Mouse (Mus musculus): ENCODE measurements around the gene Pard3b. TPM values are rescaled to one million over a fixed set of nuclear protein-coding genes. Genes with fewer than 3 reads are reported as not detected.

The Pard3b gene
- polyA plus RNA-seq, 1 experiment from 2014 or later = 20.4 TPM

DNA sequence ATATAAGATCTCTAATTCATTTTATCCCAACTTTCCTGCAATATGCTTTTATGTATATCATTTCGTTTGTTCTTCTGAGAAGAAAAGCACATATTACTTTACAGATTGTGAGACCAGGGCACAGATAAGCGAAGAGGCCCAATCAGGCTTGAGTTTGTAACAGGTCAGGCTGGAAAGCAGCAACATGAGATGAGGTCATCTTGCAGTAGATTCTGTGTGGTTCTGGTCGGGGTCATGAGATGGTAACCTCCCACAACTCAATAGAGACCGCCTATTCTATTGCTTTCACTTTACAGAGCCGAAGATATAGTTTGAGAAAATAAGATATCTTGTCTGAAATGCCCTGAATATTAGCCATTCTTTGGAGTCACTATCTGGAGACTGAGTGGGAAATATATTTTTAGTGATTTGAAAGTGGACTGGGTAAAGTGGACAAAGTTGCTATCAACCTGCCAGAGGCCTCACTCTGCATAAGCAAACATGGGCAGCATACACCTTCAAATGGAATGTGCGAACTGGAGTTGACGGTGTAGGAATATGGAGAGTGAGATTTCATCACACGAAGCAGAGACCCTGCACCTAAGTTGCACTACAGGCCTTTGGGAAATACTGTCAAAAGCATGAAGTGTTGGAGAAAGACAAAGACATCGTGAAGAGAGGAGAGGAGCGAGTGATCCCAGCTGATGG lies 987.3 kb downstream of the Pard3b start:
- no peak for ATAC-seq (replicated peaks; ENCODE audit: low FRiP score)
- H3K27ac ChIP-seq = no peak overlapping the region
- no peak overlapping the region for H3K4me3 ChIP-seq (replicated peaks)
- 87% methylated on average over 10 of the region's 10 CpGs for WGBS
- no peak overlapping the region for H3K9ac ChIP-seq
- H3K4me2 ChIP-seq = no peak overlapping the region
- H3K4me1 ChIP-seq = no peaks in the 10 kb centered on the region
- no peaks in the 10 kb centered on the region for H3K27me3 ChIP-seq
- no peaks in the 10 kb centered on the region for H3K36me3 ChIP-seq
- no peaks in the 10 kb centered on the region for H3K9me3 ChIP-seq (replicated peaks)

DNA sequence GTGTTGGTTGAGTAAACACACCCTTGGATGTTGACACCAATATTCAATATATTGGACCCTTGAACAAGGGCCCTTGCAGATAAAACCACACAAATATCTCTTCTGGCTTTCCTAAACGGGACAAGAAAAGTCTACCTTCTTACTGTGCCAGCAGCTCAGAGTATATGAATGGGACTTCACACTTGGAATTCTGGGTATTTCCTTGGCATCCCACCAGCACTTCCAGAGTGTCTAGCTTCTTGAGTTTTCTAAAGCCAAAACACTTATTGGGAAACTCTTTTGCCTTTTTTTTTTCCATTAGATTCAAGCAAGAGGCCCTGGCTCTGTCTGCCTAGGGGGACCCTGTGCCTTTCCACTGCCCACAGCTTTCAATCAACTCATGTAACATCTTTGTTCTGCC lies 991.3 kb downstream of the Pard3b start:
- Histone ChIP-seq H3K36me3 (no peaks in the 10 kb centered on the region), H3K4me3 (replicated peaks) (no peak overlapping the region), H3K4me1 (no peaks in the 10 kb centered on the region), H3K4me2 (no peak overlapping the region), H3K27ac (no peak overlapping the region), H3K27me3 (no peaks in the 10 kb centered on the region), H3K9ac (no peak overlapping the region), H3K9me3 (replicated peaks) (no peaks in the 10 kb centered on the region)
- no peak for ATAC-seq (replicated peaks; ENCODE audit: low FRiP score)
- 84% methylated on average over 1 of the region's 1 CpGs for WGBS

DNA sequence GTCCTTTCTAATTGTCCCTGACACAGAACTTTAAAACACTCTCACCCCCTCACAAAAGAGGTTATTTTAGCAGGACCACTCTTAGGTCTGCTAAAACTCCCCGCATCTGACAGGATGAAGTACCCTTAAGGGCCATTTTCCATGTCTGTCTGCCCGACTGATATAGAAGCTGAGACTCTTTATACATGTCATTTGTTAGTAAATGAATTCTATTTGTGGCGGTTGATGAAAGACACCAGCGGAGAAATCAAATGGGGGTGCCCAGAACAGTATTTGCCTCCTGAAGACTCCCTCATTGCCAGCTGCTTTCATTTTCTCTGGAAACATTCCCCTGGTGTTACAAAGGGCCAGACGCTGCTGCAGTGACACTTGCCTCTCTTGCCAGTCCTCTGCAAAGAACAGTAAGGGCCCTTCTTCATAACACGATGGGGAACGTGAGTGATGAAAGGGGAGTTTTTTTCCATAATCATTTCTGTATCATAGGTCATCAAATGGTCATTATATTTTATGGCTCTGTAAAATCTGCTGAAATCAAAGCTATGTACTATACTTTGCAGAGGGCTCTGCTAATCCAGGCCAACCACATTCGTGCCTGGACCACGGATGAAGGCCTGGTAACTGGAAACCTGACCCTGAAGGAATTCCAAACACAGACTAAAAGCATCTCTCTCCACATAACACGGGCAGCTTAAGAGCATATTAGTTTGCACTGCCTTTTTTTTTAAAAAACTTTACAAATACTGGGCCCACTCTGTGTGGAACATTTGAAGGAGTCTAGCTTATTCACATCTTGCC lies 993.1 kb downstream of the Pard3b start:
- Histone ChIP-seq H3K27ac (no peak overlapping the region), H3K9me3 (replicated peaks) (no peaks in the 10 kb centered on the region), H3K4me2 (no peak overlapping the region), H3K4me1 (peaks cover 7% of the 10 kb centered on the region; the same call in 1 of the 2 replicates), H3K4me3 (replicated peaks) (no peak overlapping the region), H3K27me3 (no peaks in the 10 kb centered on the region), H3K36me3 (no peaks in the 10 kb centered on the region), H3K9ac (no peak overlapping the region)
- ATAC-seq (replicated peaks; ENCODE audit: low FRiP score) = no peak
- WGBS = 62% methylated on average over 10 of the region's 10 CpGs

DNA sequence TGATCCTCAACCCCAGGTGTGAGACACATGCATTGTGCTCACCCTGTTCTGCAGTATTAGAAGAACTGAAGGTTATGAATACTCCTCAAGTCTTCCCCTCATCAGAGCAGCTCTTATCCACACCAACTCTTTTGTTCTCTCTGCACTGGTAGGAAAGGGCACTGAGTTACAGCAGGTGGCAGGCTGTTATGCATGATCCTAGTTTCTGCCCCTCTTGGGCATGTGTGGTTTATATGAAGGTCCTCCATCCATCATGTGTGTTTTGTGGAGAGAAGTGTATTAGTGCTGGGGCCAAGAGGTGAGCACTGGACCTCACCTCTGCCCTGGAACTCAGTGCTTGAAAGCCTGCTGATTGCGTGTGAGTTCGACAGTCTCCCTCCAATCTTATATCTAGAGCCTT lies 994.3 kb downstream of the Pard3b start:
- Histone ChIP-seq H3K9ac (no peak overlapping the region), H3K27me3 (no peaks in the 10 kb centered on the region), H3K4me2 (no peak overlapping the region), H3K4me3 (replicated peaks) (no peak overlapping the region), H3K27ac (no peak overlapping the region), H3K4me1 (peaks cover 11% of the 10 kb centered on the region; the same call in 1 of the 2 replicates), H3K36me3 (no peaks in the 10 kb centered on the region), H3K9me3 (replicated peaks) (no peaks in the 10 kb centered on the region)
- 85% methylated on average over 2 of the region's 2 CpGs for WGBS
- no peak for ATAC-seq (replicated peaks; ENCODE audit: low FRiP score)

DNA sequence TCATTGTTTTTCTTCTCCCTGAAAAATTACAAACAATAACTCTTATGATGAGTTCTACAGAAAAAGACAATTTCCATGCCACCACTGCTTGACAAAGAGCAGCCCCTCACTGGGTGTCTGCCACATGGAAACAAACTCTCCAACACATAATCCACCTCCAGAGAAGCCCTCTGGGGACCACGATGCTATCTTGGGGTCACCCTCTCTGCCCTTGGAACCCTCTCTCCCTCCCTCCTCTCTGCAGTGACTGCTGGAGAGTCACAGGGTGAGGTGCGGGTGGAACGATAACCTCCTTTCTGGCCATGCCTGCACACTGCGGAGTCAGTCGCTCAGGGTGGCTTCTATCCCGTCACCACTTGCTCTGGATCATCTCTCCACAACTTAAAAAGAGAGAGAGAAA lies 996.6 kb downstream of the Pard3b start:
- Histone ChIP-seq H3K27me3 (no peaks in the 10 kb centered on the region), H3K9me3 (replicated peaks) (no peaks in the 10 kb centered on the region), H3K4me2 (no peak overlapping the region), H3K36me3 (no peaks in the 10 kb centered on the region), H3K4me1 (peaks cover 11% of the 10 kb centered on the region; the same call in 1 of the 2 replicates), H3K27ac (no peak overlapping the region), H3K4me3 (replicated peaks) (no peak overlapping the region), H3K9ac (no peak overlapping the region)
- 36% methylated on average over 6 of the region's 6 CpGs for WGBS
- no peak for ATAC-seq (replicated peaks; ENCODE audit: low FRiP score)

DNA sequence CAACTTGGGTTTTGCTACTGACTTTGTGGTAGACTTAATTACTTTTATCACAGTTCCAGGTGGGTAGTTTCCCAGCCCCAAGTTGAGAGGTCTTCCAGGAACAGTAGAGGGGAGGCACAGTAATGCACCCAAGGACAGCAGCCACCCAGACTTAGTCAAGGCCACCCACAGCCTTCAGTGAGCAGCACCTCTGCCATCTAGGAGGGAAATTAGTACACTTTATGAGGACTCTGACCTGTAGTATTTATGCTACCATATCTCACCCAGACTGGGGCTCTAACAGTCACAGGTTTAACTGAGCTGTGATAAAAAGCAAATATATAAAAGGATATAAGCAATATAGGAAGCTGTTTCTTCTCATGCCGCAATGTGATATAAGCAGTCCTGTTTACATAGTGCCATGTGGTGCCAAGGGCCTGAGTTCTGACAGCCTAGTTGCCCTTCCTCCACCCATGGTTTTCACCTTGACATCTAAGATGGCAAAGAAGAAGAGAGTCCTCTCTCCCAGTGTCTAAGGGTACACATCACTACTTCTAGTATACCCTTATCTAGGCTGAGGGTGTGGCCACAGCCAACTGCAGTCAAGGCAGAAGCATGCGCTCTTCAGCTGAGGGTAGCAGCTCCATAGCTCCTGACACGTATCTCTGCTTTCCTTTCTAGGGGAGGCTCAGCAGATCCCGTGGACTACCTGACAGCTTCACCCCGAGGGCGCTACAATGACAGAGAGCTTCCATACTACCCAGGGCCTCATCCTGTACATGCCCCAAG lies 998.5 kb downstream of the Pard3b start:
- no peak overlapping the region for H3K4me2 ChIP-seq
- no peak overlapping the region for H3K4me3 ChIP-seq (replicated peaks)
- ATAC-seq (replicated peaks; ENCODE audit: low FRiP score) = peak; percentile 43; the same call in 1 of the 2 replicates
- no peaks in the 10 kb centered on the region for H3K9me3 ChIP-seq (replicated peaks)
- WGBS = 95% methylated on average over 6 of the region's 6 CpGs
- H3K27ac ChIP-seq = no peak overlapping the region
- no peaks in the 10 kb centered on the region for H3K27me3 ChIP-seq
- peaks cover 11% of the 10 kb centered on the region; the same call in 1 of the 2 replicates for H3K4me1 ChIP-seq
- no peak overlapping the region for H3K9ac ChIP-seq
- H3K36me3 ChIP-seq = no peaks in the 10 kb centered on the region

DNA sequence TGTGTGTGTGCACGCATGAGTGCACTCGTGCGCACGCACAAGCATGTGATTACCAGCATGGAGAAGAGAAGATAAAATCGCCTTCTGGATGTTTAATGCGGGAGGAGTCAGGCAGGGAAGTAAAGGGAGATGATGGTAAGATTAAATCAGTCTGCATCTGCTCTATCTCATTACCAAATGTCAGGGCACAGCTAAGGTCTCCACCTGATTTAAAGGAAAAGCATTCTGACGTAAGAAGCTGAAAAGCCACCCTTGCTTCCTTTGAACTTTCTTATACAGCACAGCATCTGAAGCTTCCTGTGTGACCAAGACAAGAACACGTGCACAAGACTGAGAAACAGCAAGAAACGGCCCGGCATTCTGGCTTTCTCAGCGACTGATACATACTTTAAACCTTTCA lies 1000.4 kb downstream of the Pard3b start:
- Histone ChIP-seq H3K4me2 (no peak overlapping the region), H3K9ac (no peak overlapping the region), H3K27me3 (no peaks in the 10 kb centered on the region), H3K4me3 (replicated peaks) (no peak overlapping the region), H3K4me1 (peaks cover 11% of the 10 kb centered on the region; the same call in 1 of the 2 replicates), H3K36me3 (no peaks in the 10 kb centered on the region), H3K9me3 (replicated peaks) (no peaks in the 10 kb centered on the region), H3K27ac (no peak overlapping the region)
- no peak for ATAC-seq (replicated peaks; ENCODE audit: low FRiP score)
- WGBS = 79% methylated on average over 11 of the region's 11 CpGs

DNA sequence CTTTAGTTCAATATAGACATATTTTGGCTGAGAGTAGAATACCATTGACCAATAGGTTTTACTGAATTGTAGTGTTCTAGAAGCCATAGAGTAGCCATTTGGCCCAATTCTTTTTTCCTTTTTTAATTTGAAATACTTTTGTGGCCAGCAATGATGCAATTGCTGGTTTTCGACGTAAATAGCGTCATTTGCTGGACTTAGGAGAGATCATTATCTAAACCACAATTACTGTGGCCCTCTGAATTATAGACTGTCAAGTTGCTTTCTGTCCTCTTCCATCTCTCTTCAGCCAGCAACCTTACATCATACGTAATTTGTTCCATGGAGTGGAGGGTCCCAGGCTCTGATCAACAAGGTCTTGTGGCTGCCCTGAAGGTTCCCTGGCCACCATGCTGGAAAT lies 1000.8 kb downstream of the Pard3b start:
- no peak overlapping the region for H3K4me2 ChIP-seq
- H3K9me3 ChIP-seq (replicated peaks) = no peaks in the 10 kb centered on the region
- ATAC-seq (replicated peaks; ENCODE audit: low FRiP score) = no peak
- peaks cover 11% of the 10 kb centered on the region; the same call in 1 of the 2 replicates for H3K4me1 ChIP-seq
- no peaks in the 10 kb centered on the region for H3K36me3 ChIP-seq
- no peak overlapping the region for H3K27ac ChIP-seq
- no peaks in the 10 kb centered on the region for H3K27me3 ChIP-seq
- 80% methylated on average over 4 of the region's 4 CpGs for WGBS
- no peak overlapping the region for H3K9ac ChIP-seq
- no peak overlapping the region for H3K4me3 ChIP-seq (replicated peaks)

DNA sequence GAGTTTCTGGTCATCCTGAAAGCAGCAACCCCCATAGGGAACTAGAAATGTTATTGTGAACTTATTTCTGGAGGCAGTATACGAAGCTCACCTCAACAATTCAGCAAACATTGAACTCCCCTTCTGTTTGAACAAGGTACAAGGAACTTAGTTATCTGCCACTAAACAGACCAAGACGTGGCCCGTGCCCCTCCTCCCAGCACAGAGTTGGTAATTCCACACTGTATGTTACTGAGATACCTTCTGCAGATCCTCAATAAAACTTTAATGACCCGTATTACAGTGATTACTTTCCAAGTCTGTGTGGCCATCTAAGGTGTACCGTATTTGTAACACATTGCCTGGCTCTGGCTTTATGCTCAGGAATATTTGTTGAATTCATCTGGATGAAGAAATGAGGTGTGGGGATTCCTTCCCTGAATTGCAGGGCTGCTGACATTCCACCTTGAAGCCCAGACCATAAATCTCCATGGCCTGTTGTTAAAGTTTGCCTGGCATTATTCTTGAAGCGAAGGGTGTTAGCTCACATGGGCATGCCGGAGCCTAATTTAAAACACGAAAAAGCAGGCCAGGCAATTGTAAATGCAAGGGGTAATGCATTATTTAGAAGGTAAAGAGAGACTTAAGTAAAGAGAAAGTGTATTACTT lies 1006.1 kb downstream of the Pard3b start:
- no peak for ATAC-seq (replicated peaks; ENCODE audit: low FRiP score)
- 46% methylated on average over 8 of the region's 8 CpGs for WGBS
- H3K9ac ChIP-seq = no peak overlapping the region

DNA sequence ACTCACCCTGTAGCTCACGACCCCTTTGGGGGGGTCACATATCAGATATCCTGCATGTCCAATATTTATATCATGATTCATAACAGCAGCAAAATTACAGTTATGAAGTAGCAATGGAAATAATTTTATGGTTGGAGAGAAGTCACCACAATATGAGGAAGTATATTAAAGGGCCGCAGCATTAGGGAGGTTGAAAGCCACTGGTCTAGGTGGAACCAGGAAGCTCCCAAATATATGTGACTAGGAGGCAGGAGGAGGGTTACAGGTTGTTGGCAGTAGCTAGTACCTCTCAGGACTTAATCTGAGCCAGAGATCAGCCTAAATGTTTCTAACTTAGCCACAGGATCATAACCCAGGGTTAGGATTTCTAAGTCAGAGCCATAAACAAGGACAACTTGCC lies 1008.2 kb downstream of the Pard3b start:
- peaks cover 5% of the 10 kb centered on the region; the same call in 1 of the 2 replicates for H3K27me3 ChIP-seq
- 87% methylated on average over 2 of the region's 2 CpGs for WGBS
- no peak overlapping the region for H3K9ac ChIP-seq

More for the DNA sequence above, 1006.1 kb downstream of the Pard3b start:
- Histone ChIP-seq H3K4me2 (no peak overlapping the region), H3K9me3 (replicated peaks) (no peaks in the 10 kb centered on the region), H3K36me3 (no peaks in the 10 kb centered on the region), H3K27ac (no peak overlapping the region), H3K4me3 (replicated peaks) (no peak overlapping the region), H3K27me3 (peaks cover 5% of the 10 kb centered on the region; the same call in 1 of the 2 replicates), H3K4me1 (peaks cover 18% of the 10 kb centered on the region)

DNA sequence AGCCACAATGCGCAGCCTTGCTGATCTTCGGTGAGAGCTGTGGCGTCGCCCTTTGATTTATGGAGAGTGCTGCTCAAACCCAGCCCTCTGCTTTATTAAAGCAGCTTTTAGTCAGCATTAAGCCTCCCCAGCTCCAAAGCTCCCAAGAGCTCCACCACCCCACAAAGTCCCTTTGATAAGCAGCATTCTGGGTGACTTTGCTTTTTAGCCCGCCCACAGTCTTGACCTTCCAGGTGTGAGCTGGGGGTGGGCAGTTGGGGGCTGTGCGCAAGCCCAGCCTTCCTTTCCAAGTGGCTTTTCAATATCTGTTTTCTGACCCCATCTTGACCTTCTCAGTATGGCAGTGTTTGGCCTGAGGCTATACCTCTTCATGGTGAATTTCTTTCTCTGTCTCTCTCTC lies 1009.5 kb downstream of the Pard3b start:
- no peak overlapping the region for H3K27ac ChIP-seq
- H3K9ac ChIP-seq = no peak overlapping the region
- 0 out of 2 replicates have a peak, but pooled peaks have one; percentile 33 for ATAC-seq (replicated peaks; ENCODE audit: low FRiP score)
- peaks cover 5% of the 10 kb centered on the region; the same call in 1 of the 2 replicates for H3K27me3 ChIP-seq
- 16% methylated on average over 6 of the region's 6 CpGs for WGBS
- H3K36me3 ChIP-seq = no peaks in the 10 kb centered on the region
- no peaks in the 10 kb centered on the region for H3K9me3 ChIP-seq (replicated peaks)
- H3K4me3 ChIP-seq (replicated peaks) = no peak overlapping the region
- peak overlapping the region; percentile 39 for H3K4me2 ChIP-seq
- H3K4me1 ChIP-seq = peaks cover 18% of the 10 kb centered on the region

More for the DNA sequence above, 1008.2 kb downstream of the Pard3b start:
- no peak for ATAC-seq (replicated peaks; ENCODE audit: low FRiP score)
- Histone ChIP-seq H3K36me3 (no peaks in the 10 kb centered on the region), H3K4me1 (peaks cover 18% of the 10 kb centered on the region), H3K27ac (no peak overlapping the region), H3K4me2 (no peak overlapping the region), H3K9me3 (replicated peaks) (no peaks in the 10 kb centered on the region), H3K4me3 (replicated peaks) (no peak overlapping the region)
